Mouse (Mus musculus) limb, embryonic 14.5 days (tissue): ENCODE data around the gene Eif3i. TPM values are rescaled to one million over a fixed set of nuclear protein-coding genes. Genes with fewer than 3 reads are reported as not detected.
A peak's percentile ranks its signal among the peaks of the same experiment; 100 is the strongest.

Experiments
- ATAC-seq: fragments of 200-750 bp; cut with Nextera tagmentation; 2 replicates; pipeline ENCODE4 v1.8.0; 2017; ENCODE audit warnings: low read depth, moderate number of reproducible peaks, moderate TSS enrichment; ENCODE audit not compliant: low FRiP score
- DNase-seq: peaks from one replicate; pipeline ENCODE4 v3.0.0-alpha.2; 2015; ENCODE audit warnings: low spot score
- H3K27ac ChIP-seq: fragments of 300-500 bp; sonication (generic); replicated peaks from 2 replicates; pipeline ENCODE4 v1.5.1; 2014; ENCODE audit warnings: low read depth, mild to moderate bottlenecking, low read length, moderate library complexity, mixed read lengths
- H3K27me3 ChIP-seq: fragments of 300-500 bp; sonication (generic); 2 replicates; pipeline ENCODE4 v1.6.1; 2014; ENCODE audit warnings: low read length, mixed read lengths; ENCODE audit not compliant: control insufficient read depth, insufficient read depth
- H3K36me3 ChIP-seq: fragments of 300-500 bp; sonication (generic); 2 replicates; pipeline ENCODE4 v1.6.1; 2014; ENCODE audit warnings: mild to moderate bottlenecking, low read length, moderate library complexity, mixed read lengths; ENCODE audit not compliant: control insufficient read depth, insufficient read depth
- H3K4me1 ChIP-seq: fragments of 300-500 bp; sonication (generic); 2 replicates; pipeline ENCODE4 v1.6.1; 2014; ENCODE audit warnings: antibody characterized with exemption, low read length, mixed read lengths; ENCODE audit not compliant: control insufficient read depth, insufficient read depth
- H3K4me2 ChIP-seq: fragments of 300-500 bp; sonication (generic); replicated peaks from 2 replicates; pipeline ENCODE4 v1.6.1; 2014; ENCODE audit warnings: low read depth, mild to moderate bottlenecking, low read length, moderate library complexity; ENCODE audit not compliant: severe bottlenecking
- H3K4me3 ChIP-seq: fragments of 300-500 bp; sonication (generic); replicated peaks from 2 replicates; pipeline ENCODE4 v1.5.1; 2014; ENCODE audit warnings: low read length
- H3K9ac ChIP-seq: fragments of 300-500 bp; sonication (generic); 2 replicates; pipeline ENCODE4 v1.6.1; 2014; ENCODE audit warnings: mild to moderate bottlenecking, low read depth, low read length, moderate library complexity; ENCODE audit not compliant: severe bottlenecking
- H3K9me3 ChIP-seq: fragments of 300-500 bp; sonication (generic); 2 replicates; pipeline ENCODE4 v1.6.1; 2016; ENCODE audit warnings: low read length; ENCODE audit not compliant: control insufficient read depth
- POLR2A ChIP-seq: fragments of 200-500 bp; IDR thresholded peaks from 2 replicates; pipeline ENCODE4 v1.8.0; 2012; ENCODE audit warnings: inconsistent platforms, mild to moderate bottlenecking, moderate library complexity, borderline replicate concordance; ENCODE audit not compliant: insufficient read depth, insufficient read length; ENCODE audit errors: extremely low read depth
- WGBS: fragments of 180-500 bp; shearing (Covaris S2); extraction: QIAGEN DNeasy Blood & Tissue Kit; methylation state at CpG from one replicate; pipeline ENCODE4 v1.1.7; 2014; 5-methylcytosine and 5-hydroxymethylcytosine counted together
- polyA plus RNA-seq, 2 experiments: library from polyadenylated mRNA; depleted of rRNA in 1 of 2; stranded (reverse) in 1 of 2; unstranded in 1 of 2; fragments of >200 nt; fragmentation: Nextera tagmentation in 1 of 2; extraction: Ambion mirVana in 1 of 2; gene quantifications; 2 replicates each; pipeline versions ENCODE4 v1.2.1 to v1.2.3; 2012 to 2014

Gene Eif3i
- polyA plus RNA-seq, 2 experiments, result 334 to 367 TPM

GRCm38 (mm10) chr4:129640101-129640637, 39.7 kb upstream of the Eif3i start:
- H3K4me3 ChIP-seq, result peak overlapping the region; percentile 55
- no peaks in the 10 kb centered on the region for H3K27me3 ChIP-seq
- peaks cover 20% of the 10 kb centered on the region for H3K4me1 ChIP-seq
- H3K9ac ChIP-seq, result peak overlapping the region; percentile 70
- WGBS, result 5% methylated on average over 17 of the region's 17 CpGs
- H3K9me3 ChIP-seq, result no peaks in the 10 kb centered on the region
- H3K36me3 ChIP-seq, result peaks cover 48% of the 10 kb centered on the region
- peak overlapping the region; percentile 88 for H3K27ac ChIP-seq
- 0 out of 2 replicates have a peak, but pooled peaks have one; percentile 40 for TF ChIP-seq POLR2A
- peak overlapping the region; percentile 73 for H3K4me2 ChIP-seq
- DNase-seq, result no peak
- no peak for ATAC-seq

- ATAC-seq (no peak), DNase-seq (no peak)
- no peaks in the 10 kb centered on the region for H3K9me3 ChIP-seq
- TF ChIP-seq POLR2A, result no peak
- WGBS, result 87% methylated on average over 15 of the region's 15 CpGs
- H3K27ac ChIP-seq, result no peak overlapping the region
- H3K9ac ChIP-seq, result peak overlapping the region; percentile 70
- peak overlapping the region; percentile 73 for H3K4me2 ChIP-seq
- peak overlapping the region; percentile 55 for H3K4me3 ChIP-seq
- H3K4me1 ChIP-seq, result peaks cover 20% of the 10 kb centered on the region
- peaks cover 52% of the 10 kb centered on the region for H3K36me3 ChIP-seq
- no peaks in the 10 kb centered on the region for H3K27me3 ChIP-seq
These were observed 38.8 kb upstream of the Eif3i start for GRCm38 (mm10) chr4:129639221-129639620.

- no peak overlapping the region for H3K4me2 ChIP-seq
- H3K36me3 ChIP-seq, result peaks cover 97% of the 10 kb centered on the region
- no peak overlapping the region for H3K9ac ChIP-seq
- ATAC-seq, result no peak
- no peaks in the 10 kb centered on the region for H3K27me3 ChIP-seq
- DNase-seq, result no peak
- no peak overlapping the region for H3K4me3 ChIP-seq
- H3K4me1 ChIP-seq, result peaks cover 4% of the 10 kb centered on the region
- no peak for TF ChIP-seq POLR2A
- WGBS, result 94% methylated on average over 6 of the region's 6 CpGs
- no peaks in the 10 kb centered on the region for H3K9me3 ChIP-seq
- no peak overlapping the region for H3K27ac ChIP-seq
These were observed 33.4 kb upstream of the Eif3i start for GRCm38 (mm10) chr4:129633852-129634251.

GRCm38 (mm10) chr4:129631867-129632266, 31.4 kb upstream of the Eif3i start:
- no peak for ATAC-seq
- no peaks in the 10 kb centered on the region for H3K9me3 ChIP-seq
- no peak overlapping the region for H3K4me3 ChIP-seq
- H3K27me3 ChIP-seq, result no peaks in the 10 kb centered on the region
- peaks cover 100% of the 10 kb centered on the region for H3K36me3 ChIP-seq
- no peak overlapping the region for H3K27ac ChIP-seq
- TF ChIP-seq POLR2A, result no peak
- H3K4me2 ChIP-seq, result no peak overlapping the region
- no peak for DNase-seq
- WGBS, result 85% methylated on average over 12 of the region's 12 CpGs
- no peak overlapping the region for H3K9ac ChIP-seq
- H3K4me1 ChIP-seq, result no peaks in the 10 kb centered on the region

- DNase-seq, result no peak
- 81% methylated on average over 4 of the region's 4 CpGs for WGBS
These were observed 30.5 kb upstream of the Eif3i start for GRCm38 (mm10) chr4:129630944-129631343.

GRCm38 (mm10) chr4:129626035-129626434, 25.6 kb upstream of the Eif3i start:
- 72% methylated on average over 6 of the region's 6 CpGs for WGBS
- H3K9ac ChIP-seq, result no peak overlapping the region
- DNase-seq (no peak), ATAC-seq (no peak)
- no peak overlapping the region for H3K4me3 ChIP-seq
- H3K4me1 ChIP-seq, result peaks cover 19% of the 10 kb centered on the region
- no peaks in the 10 kb centered on the region for H3K9me3 ChIP-seq
- H3K4me2 ChIP-seq, result no peak overlapping the region
- TF ChIP-seq POLR2A, result no peak
- no peaks in the 10 kb centered on the region for H3K27me3 ChIP-seq
- H3K36me3 ChIP-seq, result peaks cover 51% of the 10 kb centered on the region
- no peak overlapping the region for H3K27ac ChIP-seq

More at GRCm38 (mm10) chr4:129630944-129631343, 30.5 kb upstream of the Eif3i start:
- Histone ChIP-seq H3K4me1 (no peaks in the 10 kb centered on the region), H3K4me2 (no peak overlapping the region), H3K4me3 (no peak overlapping the region), H3K27me3 (no peaks in the 10 kb centered on the region), H3K9ac (no peak overlapping the region), H3K9me3 (no peaks in the 10 kb centered on the region), H3K27ac (no peak overlapping the region), H3K36me3 (peaks cover 99% of the 10 kb centered on the region)
- no peak for TF ChIP-seq POLR2A
- no peak for ATAC-seq
